Mouse (Mus musculus): ENCODE measurements around the gene Dusp3. TPM values are rescaled to one million over a fixed set of nuclear protein-coding genes. Genes with fewer than 3 reads are reported as not detected.

The Dusp3 gene
- polyA plus RNA-seq, 1 experiment from 2014 or later, result 27.6 TPM

DNA sequence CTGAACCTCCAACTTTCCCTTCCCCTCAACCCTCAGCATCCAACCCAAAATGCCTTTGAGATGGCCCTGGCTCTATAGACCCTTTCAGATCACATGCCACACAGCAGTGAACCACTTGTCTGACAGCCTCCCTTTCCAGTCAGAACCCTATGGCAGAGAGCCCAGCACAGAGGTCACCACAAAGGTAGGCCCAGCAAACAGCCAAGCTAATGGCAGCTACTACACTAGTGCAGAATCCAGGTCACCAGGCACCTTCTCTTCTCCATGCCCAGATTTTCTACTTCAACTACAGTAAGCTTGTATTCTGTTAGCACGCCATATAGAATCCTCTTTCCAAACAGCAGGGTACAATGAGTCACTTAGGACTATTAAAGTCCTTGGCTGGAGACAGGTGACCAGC lies 29.3 kb upstream of the Dusp3 start:
- H3K9me3 ChIP-seq (ENCODE audit: control insufficient read depth, low read length), result no peaks in the 10 kb centered on the region
- H3K4me1 ChIP-seq (ENCODE audit: control insufficient read depth, insufficient read depth, low read length), result no peaks in the 10 kb centered on the region
- no peak overlapping the region for H3K9ac ChIP-seq (ENCODE audit: low read depth, low read length)
- no peak overlapping the region for H3K4me3 ChIP-seq (ENCODE audit: low read length)
- H3K4me2 ChIP-seq (ENCODE audit: low read depth, low read length), result no peak overlapping the region
- no peaks in the 10 kb centered on the region for H3K27me3 ChIP-seq (replicated peaks; ENCODE audit: control insufficient read depth, insufficient read depth, low read length)
- 96% methylated on average over 1 of the region's 1 CpGs for WGBS
- H3K36me3 ChIP-seq (ENCODE audit: control insufficient read depth, insufficient read depth, low read length), result no peaks in the 10 kb centered on the region; the same call in 1 of the 2 replicates
- H3K27ac ChIP-seq (ENCODE audit: low read length), result no peak overlapping the region
- no peak for ATAC-seq

DNA sequence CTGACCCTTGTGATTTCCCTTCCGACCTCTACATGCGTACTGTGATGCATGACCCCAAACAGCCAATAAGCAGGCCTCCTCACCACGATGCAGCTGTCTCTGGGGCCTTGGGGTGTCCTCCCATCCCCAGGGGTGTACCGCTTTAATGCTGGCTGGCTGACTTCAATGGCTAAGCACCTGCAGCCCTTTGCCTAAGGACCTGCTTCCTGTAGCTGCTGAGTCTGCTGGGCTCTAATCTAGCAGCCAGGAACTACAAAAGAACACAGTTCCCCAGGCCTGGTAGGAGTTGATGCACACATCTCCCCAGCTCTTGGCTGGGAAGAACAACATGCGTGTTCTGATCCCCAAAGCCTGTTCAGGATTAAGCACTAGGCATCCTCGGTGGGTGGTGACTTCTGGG lies 28.7 kb upstream of the Dusp3 start:
- no peak for ATAC-seq
- no peak overlapping the region for H3K27ac ChIP-seq (ENCODE audit: low read length)
- no peak overlapping the region for H3K4me3 ChIP-seq (ENCODE audit: low read length)
- H3K9ac ChIP-seq (ENCODE audit: low read depth, low read length), result no peak overlapping the region
- no peaks in the 10 kb centered on the region for H3K9me3 ChIP-seq (ENCODE audit: control insufficient read depth, low read length)
- no peaks in the 10 kb centered on the region for H3K27me3 ChIP-seq (replicated peaks; ENCODE audit: control insufficient read depth, insufficient read depth, low read length)
- H3K36me3 ChIP-seq (ENCODE audit: control insufficient read depth, insufficient read depth, low read length), result no peaks in the 10 kb centered on the region; the same call in 1 of the 2 replicates
- no peaks in the 10 kb centered on the region for H3K4me1 ChIP-seq (ENCODE audit: control insufficient read depth, insufficient read depth, low read length)
- WGBS, result 69% methylated on average over 6 of the region's 6 CpGs
- no peak overlapping the region for H3K4me2 ChIP-seq (ENCODE audit: low read depth, low read length)

DNA sequence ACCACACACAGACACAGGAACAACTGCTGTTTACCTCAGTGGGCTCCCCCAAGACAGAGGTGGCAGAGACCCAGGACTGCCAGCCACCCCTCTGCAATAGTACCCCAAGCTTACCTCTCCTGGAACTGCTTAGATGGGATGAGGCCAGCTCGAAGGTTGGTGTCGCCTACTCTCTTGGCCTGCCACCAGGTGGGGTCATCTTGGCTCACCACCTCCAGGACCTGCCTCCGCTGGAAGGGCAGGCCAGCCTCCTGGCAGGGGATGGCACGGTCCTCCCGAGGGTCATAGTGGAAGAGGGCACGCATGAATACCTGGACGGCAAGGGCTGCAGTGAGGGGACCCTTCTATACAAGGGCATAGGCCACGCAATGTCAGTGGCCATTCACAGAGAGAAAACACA lies 26.4 kb upstream of the Dusp3 start:
- WGBS, result 81% methylated on average over 8 of the region's 8 CpGs
- no peak overlapping the region for H3K4me2 ChIP-seq (ENCODE audit: low read depth, low read length)
- no peak overlapping the region for H3K27ac ChIP-seq (ENCODE audit: low read length)
- no peaks in the 10 kb centered on the region for H3K27me3 ChIP-seq (replicated peaks; ENCODE audit: control insufficient read depth, insufficient read depth, low read length)
- no peaks in the 10 kb centered on the region; the same call in 1 of the 2 replicates for H3K36me3 ChIP-seq (ENCODE audit: control insufficient read depth, insufficient read depth, low read length)
- H3K9ac ChIP-seq (ENCODE audit: low read depth, low read length), result no peak overlapping the region
- H3K4me1 ChIP-seq (ENCODE audit: control insufficient read depth, insufficient read depth, low read length), result no peaks in the 10 kb centered on the region
- no peak for ATAC-seq
- H3K9me3 ChIP-seq (ENCODE audit: control insufficient read depth, low read length), result no peaks in the 10 kb centered on the region
- H3K4me3 ChIP-seq (ENCODE audit: low read length), result no peak overlapping the region

DNA sequence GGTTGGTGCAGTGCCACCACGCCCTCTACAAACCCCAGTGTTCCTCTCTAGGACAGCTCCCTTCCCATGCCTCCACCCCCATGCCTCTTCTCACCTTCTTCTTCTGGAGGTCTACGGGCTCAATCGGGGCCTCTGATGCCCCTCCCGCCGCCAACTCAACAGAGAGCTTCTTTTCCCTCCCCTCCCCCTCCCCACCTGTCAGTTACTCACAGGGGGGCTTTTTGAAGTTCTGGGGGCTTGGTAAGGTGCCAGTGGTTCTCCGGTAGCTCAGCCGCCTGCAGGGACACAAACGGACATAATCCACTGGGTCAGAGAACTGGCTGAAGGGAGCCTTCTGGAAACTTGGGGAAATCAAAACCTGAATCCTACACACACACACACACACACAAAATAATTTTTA lies 24.7 kb upstream of the Dusp3 start:
- Histone ChIP-seq H3K9me3 (ENCODE audit: control insufficient read depth, low read length) (no peaks in the 10 kb centered on the region), H3K4me1 (ENCODE audit: control insufficient read depth, insufficient read depth, low read length) (no peaks in the 10 kb centered on the region), H3K27ac (ENCODE audit: low read length) (no peak overlapping the region), H3K4me2 (ENCODE audit: low read depth, low read length) (no peak overlapping the region), H3K36me3 (ENCODE audit: control insufficient read depth, insufficient read depth, low read length) (no peaks in the 10 kb centered on the region), H3K4me3 (ENCODE audit: low read length) (no peak overlapping the region), H3K27me3 (replicated peaks; ENCODE audit: control insufficient read depth, insufficient read depth, low read length) (no peaks in the 10 kb centered on the region), H3K9ac (ENCODE audit: low read depth, low read length) (no peak overlapping the region)
- no peak for ATAC-seq
- WGBS, result 81% methylated on average over 8 of the region's 8 CpGs

DNA sequence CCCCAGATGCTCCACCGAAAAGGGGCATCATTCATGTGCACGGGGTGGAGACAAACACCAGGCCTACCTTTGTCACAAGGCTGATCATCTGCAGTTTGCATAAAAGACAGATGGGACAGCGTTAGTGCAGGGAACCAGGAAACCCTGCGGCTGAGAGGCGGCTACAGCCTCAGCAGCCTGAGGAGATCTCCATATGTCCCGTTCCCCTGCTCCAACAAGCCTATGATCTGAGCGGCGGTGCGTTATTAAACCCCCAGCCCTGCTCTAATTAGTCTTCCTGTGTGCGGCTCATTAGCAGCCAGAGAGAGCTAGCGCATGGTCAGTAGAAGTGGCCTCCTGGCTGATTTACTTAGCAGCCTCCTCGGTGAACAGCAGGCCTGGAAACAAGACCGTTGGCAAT lies 23.3 kb upstream of the Dusp3 start:
- no peak for ATAC-seq
- WGBS, result 66% methylated on average over 13 of the region's 13 CpGs
- H3K9me3 ChIP-seq (ENCODE audit: control insufficient read depth, low read length), result no peaks in the 10 kb centered on the region
- no peak overlapping the region for H3K4me3 ChIP-seq (ENCODE audit: low read length)
- H3K36me3 ChIP-seq (ENCODE audit: control insufficient read depth, insufficient read depth, low read length), result no peaks in the 10 kb centered on the region
- H3K9ac ChIP-seq (ENCODE audit: low read depth, low read length), result no peak overlapping the region
- H3K4me2 ChIP-seq (ENCODE audit: low read depth, low read length), result no peak overlapping the region
- H3K27me3 ChIP-seq (replicated peaks; ENCODE audit: control insufficient read depth, insufficient read depth, low read length), result no peaks in the 10 kb centered on the region
- H3K4me1 ChIP-seq (ENCODE audit: control insufficient read depth, insufficient read depth, low read length), result no peaks in the 10 kb centered on the region
- H3K27ac ChIP-seq (ENCODE audit: low read length), result no peak overlapping the region

DNA sequence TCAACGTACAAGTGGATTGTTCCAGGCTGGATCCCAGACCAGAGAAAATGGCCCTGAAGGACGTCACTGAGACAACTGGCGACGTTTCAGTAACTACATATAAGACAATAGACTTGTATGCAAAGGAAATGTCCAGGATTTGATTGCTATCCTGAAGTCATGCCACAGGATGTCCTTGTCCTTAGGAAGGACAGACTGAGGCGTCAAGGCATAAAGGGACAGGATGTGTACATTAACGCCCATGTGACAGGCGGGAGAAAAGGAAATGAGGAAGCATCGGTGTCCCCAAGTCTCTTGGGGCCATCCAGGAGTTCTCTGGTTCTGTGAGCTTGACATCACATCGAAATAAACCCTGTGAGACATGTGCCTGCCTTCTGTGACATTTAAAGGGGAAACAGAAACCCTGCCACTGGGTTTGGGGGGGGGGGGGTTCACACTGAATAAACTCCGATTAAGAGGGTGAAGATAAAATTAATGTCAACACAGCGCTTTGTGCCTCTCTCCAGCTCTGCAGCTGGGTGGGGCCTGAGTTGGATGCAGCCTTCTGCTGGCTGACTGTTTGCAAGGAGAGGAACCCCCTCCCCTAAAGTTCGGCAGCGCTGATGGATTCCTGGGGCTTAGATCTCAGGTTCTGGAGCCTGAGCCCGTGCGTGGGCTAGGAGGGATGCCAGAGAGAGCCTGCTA lies 22.3 kb upstream of the Dusp3 start:
- H3K9ac ChIP-seq (ENCODE audit: low read depth, low read length), result no peak overlapping the region
- H3K27ac ChIP-seq (ENCODE audit: low read length), result no peak overlapping the region
- no peak overlapping the region for H3K4me3 ChIP-seq (ENCODE audit: low read length)
- no peak for ATAC-seq
- no peaks in the 10 kb centered on the region for H3K9me3 ChIP-seq (ENCODE audit: control insufficient read depth, low read length)
- 80% methylated on average over 15 of the region's 15 CpGs for WGBS
- H3K4me1 ChIP-seq (ENCODE audit: control insufficient read depth, insufficient read depth, low read length), result no peaks in the 10 kb centered on the region
- H3K36me3 ChIP-seq (ENCODE audit: control insufficient read depth, insufficient read depth, low read length), result no peaks in the 10 kb centered on the region; the same call in 1 of the 2 replicates
- H3K27me3 ChIP-seq (replicated peaks; ENCODE audit: control insufficient read depth, insufficient read depth, low read length), result no peaks in the 10 kb centered on the region
- H3K4me2 ChIP-seq (ENCODE audit: low read depth, low read length), result no peak overlapping the region

DNA sequence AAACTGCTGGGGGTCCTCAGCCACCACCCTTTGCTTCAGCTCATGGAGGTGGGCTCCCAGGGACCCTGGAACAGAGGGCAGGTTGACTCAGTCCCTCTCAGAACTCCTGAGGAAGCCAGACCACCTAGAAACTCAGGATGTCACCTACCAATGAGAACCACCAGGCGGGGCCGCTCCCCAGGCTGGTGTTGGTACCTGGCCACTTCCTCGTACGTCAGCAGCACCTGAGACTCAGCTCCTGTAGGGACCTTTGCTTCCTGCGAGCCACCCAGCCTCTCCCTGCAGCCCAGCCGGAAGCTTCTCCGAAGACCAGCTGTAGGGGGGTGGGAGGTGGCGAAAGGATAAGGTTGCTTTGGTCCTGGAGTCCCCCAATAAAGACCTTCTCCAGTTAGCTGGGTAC lies 21.6 kb upstream of the Dusp3 start:
- no peaks in the 10 kb centered on the region; the same call in 1 of the 2 replicates for H3K36me3 ChIP-seq (ENCODE audit: control insufficient read depth, insufficient read depth, low read length)
- H3K9me3 ChIP-seq (ENCODE audit: control insufficient read depth, low read length), result no peaks in the 10 kb centered on the region
- no peaks in the 10 kb centered on the region for H3K27me3 ChIP-seq (replicated peaks; ENCODE audit: control insufficient read depth, insufficient read depth, low read length)
- WGBS, result 80% methylated on average over 8 of the region's 8 CpGs
- ATAC-seq, result peak; percentile 53; the same call in 1 of the 2 replicates
- no peak overlapping the region for H3K4me2 ChIP-seq (ENCODE audit: low read depth, low read length)
- H3K27ac ChIP-seq (ENCODE audit: low read length), result no peak overlapping the region
- no peak overlapping the region for H3K4me3 ChIP-seq (ENCODE audit: low read length)
- H3K9ac ChIP-seq (ENCODE audit: low read depth, low read length), result no peak overlapping the region
- no peaks in the 10 kb centered on the region for H3K4me1 ChIP-seq (ENCODE audit: control insufficient read depth, insufficient read depth, low read length)

DNA sequence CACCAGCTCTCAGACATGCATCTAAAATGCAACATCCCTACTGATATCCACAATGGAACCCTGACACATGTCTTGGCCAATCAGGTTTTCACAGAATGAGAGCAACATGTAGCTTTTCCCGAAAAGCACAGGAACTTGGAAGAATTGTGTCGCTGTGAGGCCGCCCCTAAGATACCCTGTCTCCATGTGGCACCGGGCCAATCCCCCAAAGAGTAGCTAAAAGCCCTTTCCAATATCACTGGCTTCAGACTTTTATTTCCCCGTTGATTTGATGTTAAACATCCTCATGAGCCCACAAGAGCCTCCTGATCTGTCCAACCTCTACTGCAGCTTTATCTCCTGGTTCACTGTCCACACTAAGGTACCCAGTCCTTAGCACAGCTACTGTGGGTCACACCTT lies 19.9 kb upstream of the Dusp3 start:
- no peaks in the 10 kb centered on the region for H3K9me3 ChIP-seq (ENCODE audit: control insufficient read depth, low read length)
- 83% methylated on average over 5 of the region's 5 CpGs for WGBS
- H3K27me3 ChIP-seq (replicated peaks; ENCODE audit: control insufficient read depth, insufficient read depth, low read length), result no peaks in the 10 kb centered on the region
- H3K36me3 ChIP-seq (ENCODE audit: control insufficient read depth, insufficient read depth, low read length), result no peaks in the 10 kb centered on the region; the same call in 1 of the 2 replicates
- no peaks in the 10 kb centered on the region for H3K4me1 ChIP-seq (ENCODE audit: control insufficient read depth, insufficient read depth, low read length)
- no peak for ATAC-seq
- no peak overlapping the region for H3K27ac ChIP-seq (ENCODE audit: low read length)
- H3K4me3 ChIP-seq (ENCODE audit: low read length), result no peak overlapping the region
- no peak overlapping the region for H3K9ac ChIP-seq (ENCODE audit: low read depth, low read length)
- H3K4me2 ChIP-seq (ENCODE audit: low read depth, low read length), result no peak overlapping the region

DNA sequence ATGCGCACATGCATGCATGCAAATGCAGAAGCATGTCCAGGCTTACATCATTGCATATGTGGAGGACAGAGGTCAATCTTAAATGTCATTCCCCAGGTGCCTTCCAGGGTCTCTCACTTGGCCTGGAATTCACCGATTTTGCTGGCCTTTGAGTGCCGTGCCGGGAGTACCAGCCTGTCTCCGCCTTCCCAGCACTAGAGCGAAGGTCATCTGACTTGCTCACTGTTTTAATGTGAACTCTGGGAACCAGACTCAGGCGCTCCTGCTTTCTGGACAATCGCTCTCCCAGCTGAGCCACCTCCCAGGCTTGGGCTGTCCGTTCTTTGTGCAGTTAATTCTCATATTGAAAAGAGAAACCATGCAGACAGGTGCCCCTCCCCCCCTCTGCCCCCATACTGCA lies 19.5 kb upstream of the Dusp3 start:
- Histone ChIP-seq H3K27ac (ENCODE audit: low read length) (0 out of 2 replicates have a peak overlapping the region, but pooled peaks have one; percentile 2), H3K4me3 (ENCODE audit: low read length) (no peak overlapping the region), H3K4me2 (ENCODE audit: low read depth, low read length) (no peak overlapping the region), H3K4me1 (ENCODE audit: control insufficient read depth, insufficient read depth, low read length) (no peaks in the 10 kb centered on the region), H3K9me3 (ENCODE audit: control insufficient read depth, low read length) (no peaks in the 10 kb centered on the region), H3K9ac (ENCODE audit: low read depth, low read length) (no peak overlapping the region), H3K36me3 (ENCODE audit: control insufficient read depth, insufficient read depth, low read length) (no peaks in the 10 kb centered on the region; the same call in 1 of the 2 replicates), H3K27me3 (replicated peaks; ENCODE audit: control insufficient read depth, insufficient read depth, low read length) (no peaks in the 10 kb centered on the region)
- ATAC-seq, result peak; percentile 60; the same call in 1 of the 2 replicates
- WGBS, result 57% methylated on average over 9 of the region's 9 CpGs

DNA sequence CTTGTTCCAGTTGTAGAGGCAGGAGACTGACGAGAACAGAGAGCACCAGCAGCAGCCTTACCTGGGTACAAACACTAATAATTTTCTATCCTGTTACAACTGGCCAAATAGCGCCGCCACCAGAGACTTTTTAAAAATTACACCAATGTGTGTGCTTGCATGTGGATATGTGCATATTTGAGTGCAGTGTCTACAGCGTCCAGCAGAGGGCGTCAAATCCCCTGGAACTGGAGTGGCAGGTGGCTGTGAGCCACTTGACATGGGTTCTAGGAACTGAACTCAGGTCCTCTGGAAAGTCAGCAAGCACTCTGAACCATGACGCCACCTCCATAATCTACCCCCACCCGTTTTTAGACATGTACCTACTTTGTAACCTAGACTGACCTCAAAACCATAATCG lies 17.4 kb upstream of the Dusp3 start:
- Histone ChIP-seq H3K9ac (ENCODE audit: low read depth, low read length) (no peak overlapping the region), H3K4me1 (ENCODE audit: control insufficient read depth, insufficient read depth, low read length) (no peaks in the 10 kb centered on the region), H3K27ac (ENCODE audit: low read length) (no peak overlapping the region), H3K27me3 (replicated peaks; ENCODE audit: control insufficient read depth, insufficient read depth, low read length) (no peaks in the 10 kb centered on the region), H3K4me2 (ENCODE audit: low read depth, low read length) (no peak overlapping the region), H3K4me3 (ENCODE audit: low read length) (no peak overlapping the region), H3K36me3 (ENCODE audit: control insufficient read depth, insufficient read depth, low read length) (no peaks in the 10 kb centered on the region; the same call in 1 of the 2 replicates), H3K9me3 (ENCODE audit: control insufficient read depth, low read length) (no peaks in the 10 kb centered on the region)
- ATAC-seq, result no peak
- WGBS, result 91% methylated on average over 8 of the region's 8 CpGs
